Mouse (Mus musculus): ENCODE data around the gene Shbg. TPM values are rescaled to one million over a fixed set of nuclear protein-coding genes. Genes with fewer than 3 reads are reported as not detected.

The Shbg gene
- polyA plus RNA-seq, 1 experiment from 2014 or later = not detected

GRCm38 (mm10) chr11:69599436-69599835 is 18.3 kb downstream of the Shbg start:
- H3K4me2 ChIP-seq (ENCODE audit: low read length) = peak overlapping the region; percentile 18
- H3K36me3 ChIP-seq (ENCODE audit: control insufficient read depth, insufficient read depth, low read length) = 0 out of 2 replicates have a peak, but pooled peaks cover 4% of the 10 kb centered on the region
- H3K4me1 ChIP-seq (replicated peaks; ENCODE audit: control insufficient read depth, insufficient read depth, low read length) = peaks cover 34% of the 10 kb centered on the region
- H3K4me3 ChIP-seq (ENCODE audit: low read depth, low read length) = no peak overlapping the region
- no peaks in the 10 kb centered on the region for H3K9me3 ChIP-seq (ENCODE audit: control insufficient read depth, low read length)
- 0 out of 2 replicates have a peak, but pooled peaks cover 5% of the 10 kb centered on the region for H3K27me3 ChIP-seq (replicated peaks; ENCODE audit: control insufficient read depth, insufficient read depth, low read length)
- no peak overlapping the region for H3K9ac ChIP-seq (ENCODE audit: low read length)
- H3K27ac ChIP-seq (ENCODE audit: low read depth) = peak overlapping the region; percentile 70; the same call in 1 of the 2 replicates
- DNase-seq (ENCODE audit: low spot score) (no peak), ATAC-seq (replicated peaks; ENCODE audit: low FRiP score, low TSS enrichment, low read depth) (no peak)
- 9% methylated on average over 9 of the region's 9 CpGs for WGBS

- no peak for DNase-seq (ENCODE audit: low spot score)
- ATAC-seq (replicated peaks; ENCODE audit: low FRiP score, low TSS enrichment, low read depth) = no peak
- Histone ChIP-seq H3K4me3 (ENCODE audit: low read depth, low read length) (no peak overlapping the region), H3K9ac (ENCODE audit: low read length) (no peak overlapping the region), H3K9me3 (ENCODE audit: control insufficient read depth, low read length) (no peaks in the 10 kb centered on the region), H3K27ac (ENCODE audit: low read depth) (no peak overlapping the region), H3K27me3 (replicated peaks; ENCODE audit: control insufficient read depth, insufficient read depth, low read length) (no peaks in the 10 kb centered on the region), H3K4me1 (replicated peaks; ENCODE audit: control insufficient read depth, insufficient read depth, low read length) (peaks cover 8% of the 10 kb centered on the region; the same call in 1 of the 2 replicates), H3K4me2 (ENCODE audit: low read length) (no peak overlapping the region), H3K36me3 (ENCODE audit: control insufficient read depth, insufficient read depth, low read length) (peaks cover 40% of the 10 kb centered on the region)
- 92% methylated on average over 6 of the region's 6 CpGs for WGBS
Observed at GRCm38 (mm10) chr11:69594853-69595252, 22.9 kb downstream of the Shbg start.

GRCm38 (mm10) chr11:69592799-69593198 is 24.9 kb downstream of the Shbg start:
- Histone ChIP-seq H3K36me3 (ENCODE audit: control insufficient read depth, insufficient read depth, low read length) (peaks cover 60% of the 10 kb centered on the region), H3K27ac (ENCODE audit: low read depth) (no peak overlapping the region), H3K4me3 (ENCODE audit: low read depth, low read length) (no peak overlapping the region), H3K4me1 (replicated peaks; ENCODE audit: control insufficient read depth, insufficient read depth, low read length) (no peaks in the 10 kb centered on the region), H3K27me3 (replicated peaks; ENCODE audit: control insufficient read depth, insufficient read depth, low read length) (no peaks in the 10 kb centered on the region), H3K9ac (ENCODE audit: low read length) (no peak overlapping the region), H3K9me3 (ENCODE audit: control insufficient read depth, low read length) (no peaks in the 10 kb centered on the region), H3K4me2 (ENCODE audit: low read length) (no peak overlapping the region)
- no peak for DNase-seq (ENCODE audit: low spot score)
- ATAC-seq (replicated peaks; ENCODE audit: low FRiP score, low TSS enrichment, low read depth) = no peak
- WGBS = 93% methylated on average over 4 of the region's 4 CpGs

GRCm38 (mm10) chr11:69591899-69592637 is 25.6 kb downstream of the Shbg start:
- Histone ChIP-seq H3K27me3 (replicated peaks; ENCODE audit: control insufficient read depth, insufficient read depth, low read length) (no peaks in the 10 kb centered on the region), H3K36me3 (ENCODE audit: control insufficient read depth, insufficient read depth, low read length) (peaks cover 68% of the 10 kb centered on the region), H3K4me3 (ENCODE audit: low read depth, low read length) (no peak overlapping the region), H3K4me1 (replicated peaks; ENCODE audit: control insufficient read depth, insufficient read depth, low read length) (no peaks in the 10 kb centered on the region), H3K9me3 (ENCODE audit: control insufficient read depth, low read length) (no peaks in the 10 kb centered on the region), H3K4me2 (ENCODE audit: low read length) (no peak overlapping the region), H3K27ac (ENCODE audit: low read depth) (no peak overlapping the region), H3K9ac (ENCODE audit: low read length) (no peak overlapping the region)
- ATAC-seq (replicated peaks; ENCODE audit: low FRiP score, low TSS enrichment, low read depth) (no peak), DNase-seq (ENCODE audit: low spot score) (no peak)
- WGBS = 84% methylated on average over 7 of the region's 7 CpGs

- no peaks in the 10 kb centered on the region for H3K4me1 ChIP-seq (replicated peaks; ENCODE audit: control insufficient read depth, insufficient read depth, low read length)
- H3K36me3 ChIP-seq (ENCODE audit: control insufficient read depth, insufficient read depth, low read length) = peaks cover 74% of the 10 kb centered on the region
- DNase-seq (ENCODE audit: low spot score) (no peak), ATAC-seq (replicated peaks; ENCODE audit: low FRiP score, low TSS enrichment, low read depth) (no peak)
- H3K9me3 ChIP-seq (ENCODE audit: control insufficient read depth, low read length) = no peaks in the 10 kb centered on the region
- no peak overlapping the region for H3K27ac ChIP-seq (ENCODE audit: low read depth)
- H3K27me3 ChIP-seq (replicated peaks; ENCODE audit: control insufficient read depth, insufficient read depth, low read length) = no peaks in the 10 kb centered on the region
- H3K4me2 ChIP-seq (ENCODE audit: low read length) = no peak overlapping the region
- WGBS = 92% methylated on average over 3 of the region's 3 CpGs
- no peak overlapping the region for H3K4me3 ChIP-seq (ENCODE audit: low read depth, low read length)
- H3K9ac ChIP-seq (ENCODE audit: low read length) = no peak overlapping the region
Observed at GRCm38 (mm10) chr11:69591424-69591823, 26.3 kb downstream of the Shbg start.

- Histone ChIP-seq H3K4me1 (replicated peaks; ENCODE audit: control insufficient read depth, insufficient read depth, low read length) (no peaks in the 10 kb centered on the region), H3K9me3 (ENCODE audit: control insufficient read depth, low read length) (no peaks in the 10 kb centered on the region), H3K27ac (ENCODE audit: low read depth) (no peak overlapping the region), H3K36me3 (ENCODE audit: control insufficient read depth, insufficient read depth, low read length) (peaks cover 74% of the 10 kb centered on the region), H3K4me2 (ENCODE audit: low read length) (no peak overlapping the region), H3K9ac (ENCODE audit: low read length) (no peak overlapping the region), H3K4me3 (ENCODE audit: low read depth, low read length) (no peak overlapping the region), H3K27me3 (replicated peaks; ENCODE audit: control insufficient read depth, insufficient read depth, low read length) (no peaks in the 10 kb centered on the region)
- ATAC-seq (replicated peaks; ENCODE audit: low FRiP score, low TSS enrichment, low read depth) (no peak), DNase-seq (ENCODE audit: low spot score) (no peak)
- WGBS = 94% methylated on average over 8 of the region's 8 CpGs
Observed at GRCm38 (mm10) chr11:69590622-69591021, 27.1 kb downstream of the Shbg start.

- DNase-seq (ENCODE audit: low spot score) = no peak
- H3K27ac ChIP-seq (ENCODE audit: low read depth) = no peak overlapping the region
- WGBS = 91% methylated on average over 22 of the region's 22 CpGs
- H3K4me3 ChIP-seq (ENCODE audit: low read depth, low read length) = no peak overlapping the region
- peaks cover 70% of the 10 kb centered on the region for H3K36me3 ChIP-seq (ENCODE audit: control insufficient read depth, insufficient read depth, low read length)
- no peaks in the 10 kb centered on the region for H3K4me1 ChIP-seq (replicated peaks; ENCODE audit: control insufficient read depth, insufficient read depth, low read length)
- H3K27me3 ChIP-seq (replicated peaks; ENCODE audit: control insufficient read depth, insufficient read depth, low read length) = no peaks in the 10 kb centered on the region
- no peak overlapping the region for H3K4me2 ChIP-seq (ENCODE audit: low read length)
- no peak overlapping the region for H3K9ac ChIP-seq (ENCODE audit: low read length)
- ATAC-seq (replicated peaks; ENCODE audit: low FRiP score, low TSS enrichment, low read depth) = no peak
- no peaks in the 10 kb centered on the region for H3K9me3 ChIP-seq (ENCODE audit: control insufficient read depth, low read length)
Observed at GRCm38 (mm10) chr11:69589207-69589834, 28.4 kb downstream of the Shbg start.

GRCm38 (mm10) chr11:69585718-69586325 is 31.9 kb downstream of the Shbg start:
- Histone ChIP-seq H3K27ac (ENCODE audit: low read depth) (no peak overlapping the region), H3K36me3 (ENCODE audit: control insufficient read depth, insufficient read depth, low read length) (peaks cover 44% of the 10 kb centered on the region)
- 81% methylated on average over 7 of the region's 7 CpGs for WGBS

More at GRCm38 (mm10) chr11:69585718-69586325, 31.9 kb downstream of the Shbg start:
- DNase-seq (ENCODE audit: low spot score) (no peak), ATAC-seq (replicated peaks; ENCODE audit: low FRiP score, low TSS enrichment, low read depth) (no peak)
- H3K4me2 ChIP-seq (ENCODE audit: low read length) = no peak overlapping the region
- H3K27me3 ChIP-seq (replicated peaks; ENCODE audit: control insufficient read depth, insufficient read depth, low read length) = no peaks in the 10 kb centered on the region
- H3K9ac ChIP-seq (ENCODE audit: low read length) = no peak overlapping the region
- H3K4me1 ChIP-seq (replicated peaks; ENCODE audit: control insufficient read depth, insufficient read depth, low read length) = peaks cover 6% of the 10 kb centered on the region; the same call in 1 of the 2 replicates
- H3K4me3 ChIP-seq (ENCODE audit: low read depth, low read length) = no peak overlapping the region
- no peaks in the 10 kb centered on the region for H3K9me3 ChIP-seq (ENCODE audit: control insufficient read depth, low read length)

All from intestine, embryonic 14.5 days (tissue).